In genomic region chr4:119894797-119895458, GRCm38 (mm10) we compare ENCODE assay signal across 11 mouse cellular contexts.
DNase-seq lines count a peak whose midpoint lies in the region; ATAC-seq and TF ChIP-seq lines count a peak whose summit lies in the region.
"Had no signal": no experiment of that assay in that cellular context is flagged by ENCODE, and none has a peak within 500 bp of the region (broad histone marks: within the 10 kb centered on the region; RNA-seq: fewer than 3 reads in every experiment).

No protein-coding gene starts in this region.

- peaks cover 43% of the 10 kb centered on the region for H3K4me1 ChIP-seq in erythroblast, embryonic 14.5 days (ENCODE audit: control insufficient read depth)
- H3K4me1 ChIP-seq in lung, embryonic 14.5 days (ENCODE audit: insufficient read depth) = peaks cover 6% of the 10 kb centered on the region; the same call in 1 of the 2 replicates
- H3K4me1 ChIP-seq in midbrain, embryonic 12.5 days = peaks cover 3% of the 10 kb centered on the region; the same call in 1 of the 2 replicates

- no peak for ATAC-seq in erythroblast, adult 5-6 weeks (replicated peaks; ENCODE audit: low FRiP score, poor library complexity, severe bottlenecking)
- ATAC-seq in lung, embryonic 14.5 days (ENCODE audit: insufficient read depth) = peak; percentile 47; the same call in 1 of the 2 replicates
- 0 out of 2 replicates have a peak, but pooled peaks have one; percentile 49 for ATAC-seq in erythroid progenitor cell, adult 5-6 weeks (replicated peaks; ENCODE audit: low FRiP score, poor library complexity, severe bottlenecking)
- peak; percentile 54 for ATAC-seq in midbrain, embryonic 12.5 days (ENCODE audit: low FRiP score, low read depth)

- no peak for TF ChIP-seq CTCF in lung, embryonic 14.5 days (IDR thresholded peaks at IDR 0.05; ENCODE audit: low read depth)

- H3K4me3 ChIP-seq in erythroblast, embryonic 14.5 days (replicated peaks) = peak overlapping the region; percentile 54
- no peak overlapping the region for H3K4me3 ChIP-seq in lung, embryonic 14.5 days (ENCODE audit: low read depth, low read length)
- no peak overlapping the region for H3K4me3 ChIP-seq in midbrain, embryonic 12.5 days

- H3K36me3 ChIP-seq in erythroblast, embryonic 14.5 days (ENCODE audit: control insufficient read depth) = no peaks in the 10 kb centered on the region
- no peaks in the 10 kb centered on the region for H3K36me3 ChIP-seq in lung, embryonic 14.5 days (ENCODE audit: insufficient read depth)
- H3K36me3 ChIP-seq in midbrain, embryonic 12.5 days = no peaks in the 10 kb centered on the region

- DNase-seq in lung, embryonic 14.5 days = peak; percentile 46
- no peak for DNase-seq in lung, postnatal 25 days (ENCODE audit: low spot score)
- no peak for DNase-seq in right cerebral cortex, postnatal 4 days
- no peak for DNase-seq in thymus, postnatal 36 days
- DNase-seq: gastrocnemius, postnatal 10 days; layer of hippocampus, adult 9-11 months; right cerebral cortex, postnatal 25 days had no signal

- peak overlapping the region; percentile 36 for H3K27ac ChIP-seq in lung, embryonic 14.5 days (ENCODE audit: low read depth)
- peak overlapping the region; percentile 58 for H3K27ac ChIP-seq in midbrain, embryonic 12.5 days (replicated peaks)

- no peak overlapping the region for H3K9ac ChIP-seq in lung, embryonic 14.5 days
- H3K9ac ChIP-seq in midbrain, embryonic 12.5 days (replicated peaks) = no peak overlapping the region

- no peak overlapping the region for H3K4me2 ChIP-seq in lung, embryonic 14.5 days
- no peak overlapping the region for H3K4me2 ChIP-seq in midbrain, embryonic 12.5 days (replicated peaks)

- 54% methylated on average over 13 of the region's 13 CpGs for WGBS in lung, embryonic 14.5 days
- 78% methylated on average over 13 of the region's 13 CpGs for WGBS in midbrain, embryonic 12.5 days

- H3K27me3 ChIP-seq in erythroblast, embryonic 14.5 days (ENCODE audit: control insufficient read depth) = no peaks in the 10 kb centered on the region
- no peaks in the 10 kb centered on the region for H3K27me3 ChIP-seq in lung, embryonic 14.5 days (ENCODE audit: insufficient read depth, low read length)
- 0 out of 2 replicates have a peak, but pooled peaks cover 3% of the 10 kb centered on the region for H3K27me3 ChIP-seq in midbrain, embryonic 12.5 days

- H3K9me3 ChIP-seq in erythroblast, embryonic 14.5 days (ENCODE audit: control insufficient read depth, low read length) = no peaks in the 10 kb centered on the region
- H3K9me3 ChIP-seq in lung, embryonic 14.5 days (ENCODE audit: low read depth, low read length) = no peaks in the 10 kb centered on the region
- no peaks in the 10 kb centered on the region for H3K9me3 ChIP-seq in midbrain, embryonic 12.5 days
